Mouse (Mus musculus) liver, embryonic 14.5 days (tissue): ENCODE data around the gene Pik3r1. TPM values are rescaled to one million over a fixed set of nuclear protein-coding genes. Genes with fewer than 3 reads are reported as not detected.

Experiments
- ATAC-seq: fragments of 200-750 bp; cut with Nextera tagmentation; 2 replicates; pipeline ENCODE4 v1.8.0; 2017; ENCODE audit warnings: moderate number of reproducible peaks, mild to moderate bottlenecking, moderate library complexity; ENCODE audit not compliant: insufficient read depth
- DNase-seq, 3 experiments: peaks; one replicate each; pipeline ENCODE4 v3.0.0-alpha.2; 2012 to 2013; ENCODE audit warnings: low read depth in 3 of 3, low spot score in 3 of 3
- H3K27ac ChIP-seq: fragments of 300-500 bp; sonication (generic); 2 replicates; pipeline ENCODE4 v1.5.1; 2014; ENCODE audit warnings: moderate library complexity, mild to moderate bottlenecking, control low read depth, inconsistent platforms
- H3K27me3 ChIP-seq: fragments of 300-500 bp; sonication (generic); 2 replicates; pipeline ENCODE4 v1.6.1; 2014; ENCODE audit warnings: mild to moderate bottlenecking, low read length, moderate library complexity; ENCODE audit not compliant: control insufficient read depth, insufficient read depth
- H3K36me3 ChIP-seq: fragments of 300-500 bp; sonication (generic); replicated peaks from 2 replicates; pipeline ENCODE4 v1.6.1; 2014; ENCODE audit warnings: low read depth; ENCODE audit not compliant: control insufficient read depth, insufficient read depth
- H3K4me1 ChIP-seq, 2 experiments: fragments of 200-500 bp in 1 of 2; fragments of 300-500 bp in 1 of 2; sonication (generic) in 1 of 2; replicated peaks; 2 replicates each; pipeline ENCODE4 v1.6.1; 2012 to 2014; ENCODE audit warnings: antibody characterized with exemption in 1 of 2, inconsistent platforms in 1 of 2, low read length in 1 of 2; ENCODE audit not compliant: control insufficient read depth in 2 of 2, insufficient read depth in 2 of 2
- H3K4me2 ChIP-seq: fragments of 300-500 bp; sonication (generic); 2 replicates; pipeline ENCODE4 v1.6.1; 2014; ENCODE audit warnings: low read depth, mild to moderate bottlenecking, control low read depth, moderate library complexity
- H3K4me3 ChIP-seq, 2 experiments: fragments of 200-500 bp in 1 of 2; fragments of 300-500 bp in 1 of 2; sonication (generic) in 1 of 2; 2 replicates each; pipeline ENCODE4 v1.5.1; 2012 to 2014; ENCODE audit warnings: low read depth in 2 of 2, low read length in 2 of 2, mild to moderate bottlenecking in 2 of 2, control low read depth in 1 of 2, inconsistent platforms in 1 of 2, moderate library complexity in 1 of 2; ENCODE audit not compliant: insufficient read depth in 1 of 2
- H3K9ac ChIP-seq: fragments of 300-500 bp; sonication (generic); replicated peaks from 2 replicates; pipeline ENCODE4 v1.6.1; 2014; ENCODE audit warnings: mild to moderate bottlenecking, control low read depth, moderate library complexity
- H3K9me3 ChIP-seq: fragments of 300-500 bp; sonication (generic); 2 replicates; pipeline ENCODE4 v1.6.1; 2016; ENCODE audit warnings: low read length, mixed read lengths; ENCODE audit not compliant: control insufficient read depth
- CTCF ChIP-seq: IDR thresholded peaks from 2 replicates; pipeline ENCODE4 v1.5.1; 2016; ENCODE audit warnings: antibody characterized with exemption, low read depth, control low read depth
- EP300 ChIP-seq: IDR thresholded peaks from 2 replicates; pipeline ENCODE4 v1.6.1; 2016; ENCODE audit warnings: antibody characterized with exemption, low read depth
- WGBS: fragments of 180-500 bp; shearing (Covaris S2); extraction: QIAGEN DNeasy Blood & Tissue Kit; methylation state at CpG from one replicate; pipeline ENCODE4 v1.1.7; 2014; ENCODE audit not compliant: insufficient replicate concordance; 5-methylcytosine and 5-hydroxymethylcytosine counted together
- polyA plus RNA-seq, 2 experiments: library from polyadenylated mRNA; depleted of rRNA in 1 of 2; stranded (reverse) in 1 of 2; unstranded in 1 of 2; fragments of >200 nt; fragmentation: Nextera tagmentation in 1 of 2; extraction: Ambion mirVana in 1 of 2; gene quantifications; 2 replicates each; pipeline versions ENCODE4 v1.2.1 to v1.2.3; 2012 to 2014

Gene Pik3r1
- polyA plus RNA-seq, 2 experiments: 10.3 to 23.7 TPM

DNA sequence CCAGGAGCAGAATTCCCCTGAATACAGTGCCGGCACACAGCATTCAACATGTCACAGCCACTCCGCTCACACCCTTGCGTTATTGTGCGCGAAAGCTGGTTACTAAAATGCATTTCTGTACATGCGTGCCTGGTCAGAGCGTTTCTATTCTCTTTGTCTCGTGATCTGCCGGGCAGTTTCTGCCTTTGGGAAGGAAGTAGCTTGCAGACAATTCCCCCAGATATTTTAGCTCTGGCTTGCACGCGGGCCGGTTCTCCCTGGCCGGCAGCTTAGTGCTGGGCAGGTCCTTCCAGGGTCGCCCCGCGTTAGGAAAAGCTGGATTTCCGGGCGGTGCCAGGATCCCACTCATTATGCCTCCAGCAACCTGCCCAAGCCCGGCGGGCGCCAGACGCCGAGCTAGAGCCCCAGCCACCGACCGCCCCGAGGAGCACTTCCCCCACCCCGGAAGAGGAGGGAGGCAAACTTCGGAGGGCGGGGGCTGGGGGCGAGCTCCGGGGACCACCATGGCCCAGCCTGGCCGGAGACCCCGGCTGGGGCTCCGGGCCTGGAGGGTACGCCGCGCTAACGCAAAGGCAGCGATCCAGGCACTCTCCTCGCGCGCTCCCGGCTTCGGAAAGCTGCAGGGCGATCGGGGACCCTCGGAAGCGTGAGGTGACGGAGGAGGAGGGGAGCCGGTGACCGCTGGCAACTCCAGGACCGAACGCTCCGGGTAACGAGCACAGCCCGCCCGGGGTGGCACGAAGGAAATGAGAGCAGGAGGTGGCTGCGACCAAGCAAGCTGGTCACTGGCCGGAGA lies 806 bp downstream of the Pik3r1 start:
- Histone ChIP-seq H3K4me1 (peaks cover 40 to 54% of the 10 kb centered on the region in 2 experiments), H3K9ac (peak overlapping the region; percentile 88), H3K36me3 (no peaks in the 10 kb centered on the region), H3K27ac (peak overlapping the region; percentile 45), H3K4me2 (peak overlapping the region; percentile 75), H3K4me3 (peak overlapping the region; percentile 66 to 86), H3K27me3 (no peaks in the 10 kb centered on the region), H3K9me3 (no peaks in the 10 kb centered on the region)
- WGBS: under 1% methylated on average over 60 of the region's 60 CpGs
- DNase-seq (no peak), ATAC-seq (peak; percentile 40)
- TF ChIP-seq CTCF: no peak
- no peak for TF ChIP-seq EP300

DNA sequence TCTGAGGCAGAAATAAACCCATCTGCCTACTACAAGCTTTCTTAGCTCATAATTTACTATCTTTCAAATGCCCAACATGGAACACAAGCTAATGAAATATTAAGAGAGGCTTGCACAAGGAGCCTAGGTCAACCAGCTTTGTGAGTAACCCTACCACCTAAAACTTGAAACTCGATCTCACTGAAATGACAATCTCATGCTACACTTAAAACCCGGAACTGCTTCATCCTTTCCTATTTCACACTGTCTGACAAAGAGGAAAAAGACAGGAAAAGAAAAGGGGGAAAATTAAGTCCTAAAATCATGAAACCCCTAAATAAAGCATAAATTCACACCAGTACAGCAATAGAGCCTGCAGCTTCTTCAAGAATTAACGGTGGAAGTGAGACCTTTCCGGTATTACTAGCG lies 1.4 kb downstream of the Pik3r1 start:
- Histone ChIP-seq H3K4me1 (peaks cover 42 to 59% of the 10 kb centered on the region in 2 experiments), H3K36me3 (no peaks in the 10 kb centered on the region), H3K27ac (peak overlapping the region; percentile 41; the same call in 1 of the 2 replicates), H3K4me2 (peak overlapping the region; percentile 75), H3K9me3 (no peaks in the 10 kb centered on the region), H3K4me3 (peak overlapping the region; percentile 66 to 86), H3K27me3 (no peaks in the 10 kb centered on the region), H3K9ac (peak overlapping the region; percentile 88)
- 1% methylated on average over 5 of the region's 5 CpGs for WGBS
- TF ChIP-seq EP300 (no peak), CTCF (no peak)
- no peak for DNase-seq
- no peak for ATAC-seq

DNA sequence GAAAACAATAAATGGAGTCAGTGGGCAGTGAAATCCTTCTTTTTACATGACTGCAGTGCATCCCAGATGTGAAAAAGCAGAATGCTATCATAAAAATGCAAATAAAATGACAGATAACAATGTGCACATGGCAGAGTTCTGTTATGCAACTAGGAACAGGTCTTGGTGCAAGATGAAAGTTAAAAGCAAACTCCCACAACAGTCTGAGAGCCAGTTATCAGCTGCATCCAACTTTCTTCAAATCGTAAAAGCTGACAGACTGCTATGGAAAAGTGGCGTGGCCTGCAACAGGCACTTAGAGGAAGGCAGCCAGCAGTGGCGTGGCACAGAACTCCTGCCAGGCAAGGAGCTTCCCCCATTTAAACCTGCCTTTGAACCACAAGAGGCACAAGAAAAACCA lies 2.0 kb downstream of the Pik3r1 start:
- ATAC-seq: no peak
- no peak for DNase-seq
- Histone ChIP-seq H3K36me3 (no peaks in the 10 kb centered on the region), H3K4me2 (peak overlapping the region; percentile 75), H3K4me3 (peak overlapping the region; percentile 66 to 86), H3K4me1 (peaks cover 43 to 60% of the 10 kb centered on the region in 2 experiments), H3K9ac (peak overlapping the region; percentile 27; the same call in 1 of the 2 replicates), H3K9me3 (no peaks in the 10 kb centered on the region), H3K27me3 (no peaks in the 10 kb centered on the region), H3K27ac (no peak overlapping the region; the same call in 1 of the 2 replicates)
- whole genome bisulfite sequencing: 4% methylated on average over 3 of the region's 3 CpGs
- TF ChIP-seq EP300 (no peak), CTCF (no peak)

DNA sequence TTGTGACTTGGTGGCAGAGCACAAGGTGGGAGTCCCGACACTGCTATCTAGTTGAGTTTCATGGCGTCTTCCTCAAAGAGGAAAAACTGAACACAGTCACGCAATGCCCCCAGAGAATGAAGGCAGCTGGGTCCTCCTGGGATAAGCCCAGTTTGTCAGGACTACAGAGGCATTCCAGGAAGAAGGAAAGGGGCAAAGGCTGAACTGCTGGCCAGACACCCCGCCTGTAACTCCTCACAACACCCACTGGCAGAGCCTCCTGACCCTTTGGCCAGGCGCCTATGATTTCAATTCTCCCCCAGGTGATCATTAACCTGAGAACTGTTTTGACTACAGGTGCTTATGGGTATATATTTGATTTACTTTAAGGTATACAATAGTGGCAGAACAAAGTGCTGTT lies 3.9 kb downstream of the Pik3r1 start:
- Histone ChIP-seq H3K4me3 (no peak overlapping the region), H3K36me3 (no peaks in the 10 kb centered on the region), H3K4me2 (peak overlapping the region; percentile 35), H3K4me1 (peaks cover 51 to 57% of the 10 kb centered on the region in 2 experiments), H3K9ac (no peak overlapping the region), H3K27me3 (no peaks in the 10 kb centered on the region), H3K27ac (no peak overlapping the region), H3K9me3 (no peaks in the 10 kb centered on the region)
- TF ChIP-seq CTCF (no peak), EP300 (no peak)
- DNase-seq (no peak), ATAC-seq (no peak)
- 66% methylated on average over 5 of the region's 5 CpGs for WGBS

DNA sequence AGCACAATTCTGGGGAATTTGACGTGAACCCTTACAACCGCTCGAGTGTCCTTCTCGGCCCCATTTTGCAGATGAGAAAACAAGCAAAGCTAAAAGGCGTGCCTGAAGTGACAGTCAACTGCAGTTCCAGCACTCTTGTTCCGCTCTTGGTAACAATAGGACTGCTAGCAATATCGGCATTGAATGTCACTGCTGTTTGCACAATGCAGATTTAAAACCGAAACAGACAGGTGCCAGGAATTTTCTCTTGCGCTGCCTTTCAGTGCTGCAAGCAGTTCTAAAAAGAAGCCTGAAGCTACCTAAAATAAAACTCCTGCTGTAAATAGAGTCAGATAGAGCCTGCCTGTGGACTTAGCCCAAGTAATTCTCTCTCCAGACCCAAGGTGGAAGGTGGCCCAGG lies 4.3 kb downstream of the Pik3r1 start:
- 84% methylated on average over 9 of the region's 9 CpGs for WGBS
- no peak overlapping the region; a peak in 1 of 4 replicates for H3K4me3 ChIP-seq

More for the DNA sequence above, 4.3 kb downstream of the Pik3r1 start:
- Histone ChIP-seq H3K9ac (no peak overlapping the region), H3K4me1 (peaks cover 51 to 53% of the 10 kb centered on the region in 2 experiments), H3K27ac (no peak overlapping the region), H3K9me3 (no peaks in the 10 kb centered on the region), H3K4me2 (peak overlapping the region; percentile 35), H3K27me3 (no peaks in the 10 kb centered on the region), H3K36me3 (no peaks in the 10 kb centered on the region)
- no peak for ATAC-seq
- TF ChIP-seq EP300 (no peak), CTCF (no peak)
- DNase-seq: no peak
